Mouse (Mus musculus) frontal cortex, adult 2 months (tissue): ENCODE results near the gene Acsf3. TPM values are rescaled to one million over a fixed set of nuclear protein-coding genes. Genes with fewer than 3 reads are reported as not detected.
A peak's percentile ranks its signal among the peaks of the same experiment; 100 is the strongest.

Experiments used
- DNase-seq, 2 experiments: peaks; one replicate each; pipeline ENCODE4 v3.0.0; 2022; ENCODE audit warnings: low spot score in 1 of 2; ENCODE audit errors: extremely low spot score in 1 of 2
- polyA plus RNA-seq: library from polyadenylated mRNA; depleted of rRNA; stranded (reverse); fragments of >200 nt; gene quantifications from 2 replicates; pipeline ENCODE4 v1.2.3, GENCODE M21; 2012

Gene Acsf3
- polyA plus RNA-seq, 1 experiment: 21.0 TPM

GRCm38 (mm10) chr8:122760116-122760515, 15.2 kb upstream of the Acsf3 start:
- no peak for DNase-seq

- DNase-seq: no peak
Measured at GRCm38 (mm10) chr8:122761109-122761508, 14.2 kb upstream of the Acsf3 start.

GRCm38 (mm10) chr8:122762731-122763266, 12.5 kb upstream of the Acsf3 start:
- DNase-seq: no peak

GRCm38 (mm10) chr8:122763267-122763738, 12.0 kb upstream of the Acsf3 start:
- DNase-seq: no peak

GRCm38 (mm10) chr8:122764790-122765474, 10.4 kb upstream of the Acsf3 start:
- DNase-seq: no peak

- DNase-seq: no peak
Measured at GRCm38 (mm10) chr8:122766189-122766588, 9.1 kb upstream of the Acsf3 start.

- DNase-seq: no peak
Measured at GRCm38 (mm10) chr8:122766647-122767200, 8.6 kb upstream of the Acsf3 start.

GRCm38 (mm10) chr8:122767229-122767628, 8.1 kb upstream of the Acsf3 start:
- DNase-seq: no peak

GRCm38 (mm10) chr8:122769251-122770058, 5.8 kb upstream of the Acsf3 start:
- peak in 1 of 2 experiments; percentile 72 for DNase-seq

- no peak for DNase-seq
Measured at GRCm38 (mm10) chr8:122772431-122773060, 2.7 kb upstream of the Acsf3 start.

- peak in 1 of 2 experiments; percentile 25 for DNase-seq
Measured at GRCm38 (mm10) chr8:122777701-122778100, 2.4 kb downstream of the Acsf3 start.

- DNase-seq: no peak
Measured at GRCm38 (mm10) chr8:122778703-122779239, 3.5 kb downstream of the Acsf3 start.

- DNase-seq: no peak
Measured at GRCm38 (mm10) chr8:122779255-122779654, 4.0 kb downstream of the Acsf3 start.

GRCm38 (mm10) chr8:122784756-122785155, 9.5 kb downstream of the Acsf3 start:
- DNase-seq: no peak

GRCm38 (mm10) chr8:122789796-122790195, 14.5 kb downstream of the Acsf3 start:
- no peak for DNase-seq

- no peak for DNase-seq
Measured at GRCm38 (mm10) chr8:122793375-122794174, 18.3 kb downstream of the Acsf3 start.

GRCm38 (mm10) chr8:122794175-122794454, 18.8 kb downstream of the Acsf3 start:
- DNase-seq: no peak

GRCm38 (mm10) chr8:122803906-122804761, 28.8 kb downstream of the Acsf3 start:
- DNase-seq: peak in 1 of 2 experiments; percentile 20

GRCm38 (mm10) chr8:122805349-122805748, 30.1 kb downstream of the Acsf3 start:
- DNase-seq: peak in 1 of 2 experiments; percentile 32
